Mouse (Mus musculus): ENCODE data around the gene Ep400. TPM values are rescaled to one million over a fixed set of nuclear protein-coding genes. Genes with fewer than 3 reads are reported as not detected.
"Not testable (repeated sequence)": the region's sequence is repeated elsewhere in the genome, so short reads cannot be mapped to it uniquely, and the experiment has no call there.

The Ep400 gene
- polyA plus RNA-seq, 1 experiment: not detected

GRCm38 (mm10) chr5:110780761-110781528, 10.4 kb upstream of the Ep400 start:
- 0 out of 2 replicates have a peak overlapping the region, but pooled peaks have one; percentile 21 for H3K27ac ChIP-seq (ENCODE audit: insufficient read depth, low read depth, low read length)
- H3K4me3 ChIP-seq (ENCODE audit: insufficient read depth, low read depth, low read length): peak overlapping the region; percentile 71
- 41% methylated on average over 10 of the region's 10 CpGs for WGBS
- peaks cover 19% of the 10 kb centered on the region for H3K4me1 ChIP-seq (ENCODE audit: control insufficient read depth, insufficient read depth, low read length)
- TF ChIP-seq POLR2A (IDR thresholded peaks at IDR 0.05; ENCODE audit: insufficient read depth, low read depth, low read length) (no peak), CTCF (IDR thresholded peaks at IDR 0.05; ENCODE audit: insufficient read depth, low read depth, low read length) (no peak)

DNA sequence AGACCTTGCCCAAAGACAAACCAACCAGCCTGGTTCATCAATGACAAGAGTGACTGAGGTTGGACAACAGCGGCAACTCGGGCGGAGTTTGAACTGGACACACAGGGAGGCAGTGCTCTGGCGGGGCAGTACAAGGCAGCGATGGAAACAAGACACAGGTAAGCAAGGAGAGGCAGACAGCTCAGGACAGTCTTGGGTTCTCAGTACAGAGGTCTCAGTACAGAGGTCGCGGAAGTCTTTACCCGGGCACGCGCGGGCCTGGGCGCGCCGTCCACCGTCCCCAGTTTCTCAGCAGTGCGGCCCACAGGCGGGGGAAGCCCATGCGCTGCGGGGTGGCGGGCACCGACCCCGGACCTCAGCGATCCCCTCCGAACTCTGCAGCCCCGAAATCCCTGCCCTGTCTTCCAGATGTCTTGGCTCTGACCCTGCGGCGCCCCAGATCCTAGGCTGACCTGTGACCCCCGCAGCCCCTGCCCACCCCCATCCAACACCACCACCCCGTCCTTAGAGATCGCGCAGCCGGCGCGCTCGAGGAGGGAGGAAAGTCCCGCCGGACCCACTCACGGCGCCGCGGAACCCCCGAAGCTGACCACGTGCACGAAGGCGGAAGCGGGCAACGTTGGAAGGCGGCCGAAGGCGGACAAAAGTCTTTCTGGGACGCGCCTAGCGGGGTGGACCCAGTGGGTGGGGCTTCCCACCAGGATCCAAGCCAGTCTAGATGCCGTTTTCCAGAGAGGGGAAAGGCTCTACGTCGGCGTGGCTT, 9.7 kb upstream of the Ep400 start, which contains the start of gene Pus1:
Pus1 (minus strand) TSS at position 662 of the 763 bp plus-strand sequence.
- Histone ChIP-seq H3K4me3 (ENCODE audit: insufficient read depth, low read depth, low read length) (peak within 1 kb of the TSS; percentile 71), H3K27ac (ENCODE audit: insufficient read depth, low read depth, low read length) (0 out of 2 replicates have a peak within 1 kb of the TSS, but pooled peaks have one; percentile 21), H3K4me1 (ENCODE audit: control insufficient read depth, insufficient read depth, low read length) (peaks cover 15% of the 10 kb centered on the region)
- WGBS: under 1% methylated on average over 56 of the region's 57 CpGs
- TF ChIP-seq POLR2A (IDR thresholded peaks at IDR 0.05; ENCODE audit: insufficient read depth, low read depth, low read length) (0 out of 2 replicates have a peak, but pooled peaks have one; percentile 13), CTCF (IDR thresholded peaks at IDR 0.05; ENCODE audit: insufficient read depth, low read depth, low read length) (no peak)

GRCm38 (mm10) chr5:110779276-110779997, 8.9 kb upstream of the Ep400 start:
- 20% methylated on average over 15 of the region's 15 CpGs for WGBS
- Histone ChIP-seq H3K4me1 (ENCODE audit: control insufficient read depth, insufficient read depth, low read length) (peaks cover 15% of the 10 kb centered on the region), H3K27ac (ENCODE audit: insufficient read depth, low read depth, low read length) (no peak overlapping the region), H3K4me3 (ENCODE audit: insufficient read depth, low read depth, low read length) (peak overlapping the region; percentile 71)
- TF ChIP-seq POLR2A (IDR thresholded peaks at IDR 0.05; ENCODE audit: insufficient read depth, low read depth, low read length) (no peak), CTCF (IDR thresholded peaks at IDR 0.05; ENCODE audit: insufficient read depth, low read depth, low read length) (no peak)

DNA sequence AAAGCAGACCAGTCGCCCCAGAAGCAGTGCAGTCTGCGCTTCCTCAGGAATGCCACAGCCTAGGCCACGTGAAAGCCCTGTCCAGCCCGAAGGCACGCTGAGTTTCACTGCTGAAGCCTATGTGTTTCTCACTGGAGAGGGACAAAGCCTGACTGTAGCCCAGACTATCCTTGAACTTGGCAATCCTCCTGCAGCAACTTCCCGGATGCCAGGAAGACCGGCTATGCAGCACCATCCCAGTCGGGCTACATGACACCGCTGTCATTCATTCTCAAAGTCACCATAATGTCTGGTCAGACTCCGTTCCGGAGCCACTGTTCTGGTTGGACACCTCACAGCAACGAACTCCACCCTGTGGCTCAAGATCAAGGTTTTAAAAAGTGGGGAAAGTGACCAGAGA, 7.7 kb upstream of the Ep400 start:
- Histone ChIP-seq H3K4me1 (ENCODE audit: control insufficient read depth, insufficient read depth, low read length) (peaks cover 15% of the 10 kb centered on the region), H3K27ac (ENCODE audit: insufficient read depth, low read depth, low read length) (no peak overlapping the region), H3K4me3 (ENCODE audit: insufficient read depth, low read depth, low read length) (no peak overlapping the region)
- no peak for TF ChIP-seq CTCF (IDR thresholded peaks at IDR 0.05; ENCODE audit: insufficient read depth, low read depth, low read length)
- 84% methylated on average over 12 of the region's 12 CpGs for WGBS

DNA sequence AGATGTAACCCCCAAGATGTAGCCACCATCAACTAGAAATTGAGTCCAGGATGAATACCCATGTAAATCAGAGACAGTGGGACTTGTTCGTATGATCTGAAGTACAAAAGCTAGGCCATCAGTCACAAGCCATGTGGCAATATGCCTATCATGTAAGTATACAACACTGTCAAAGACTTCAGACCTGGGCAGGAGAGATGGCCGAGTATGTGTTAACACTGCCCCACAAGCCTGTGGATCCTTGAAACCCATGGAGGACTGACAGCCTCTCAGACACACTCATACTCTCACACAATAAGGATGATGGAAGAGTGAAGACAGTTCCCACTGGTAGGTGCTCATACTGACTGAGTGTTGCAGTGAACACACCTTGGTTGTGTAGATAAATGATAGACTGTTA, 5.6 kb upstream of the Ep400 start:
- H3K4me3 ChIP-seq (ENCODE audit: insufficient read depth, low read depth, low read length): no peak overlapping the region
- peaks cover 12% of the 10 kb centered on the region for H3K4me1 ChIP-seq (ENCODE audit: control insufficient read depth, insufficient read depth, low read length)
- WGBS: 96% methylated on average over 2 of the region's 2 CpGs
- no peak overlapping the region for H3K27ac ChIP-seq (ENCODE audit: insufficient read depth, low read depth, low read length)
- TF ChIP-seq CTCF (IDR thresholded peaks at IDR 0.05; ENCODE audit: insufficient read depth, low read depth, low read length): no peak
- no peak for TF ChIP-seq POLR2A (IDR thresholded peaks at IDR 0.05; ENCODE audit: insufficient read depth, low read depth, low read length)

DNA sequence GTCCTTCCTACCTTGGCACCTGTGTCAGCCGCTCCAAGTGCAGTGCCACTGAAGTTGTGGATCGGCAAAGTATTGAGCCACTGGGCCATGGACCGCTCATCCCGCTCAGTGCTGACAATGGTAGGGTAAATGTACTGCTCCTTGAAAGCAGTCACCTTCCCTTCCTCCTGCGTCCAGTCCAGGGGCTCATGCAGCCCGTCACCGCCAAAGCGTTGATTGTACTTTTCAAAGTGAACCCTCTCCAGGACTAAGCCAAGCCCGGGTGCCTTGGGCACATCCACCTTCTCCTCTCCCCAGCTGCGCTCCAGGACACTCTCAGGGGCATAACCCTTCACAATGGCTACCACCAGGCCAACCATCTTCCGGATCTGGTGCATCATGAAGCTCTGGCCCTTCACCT, 4.0 kb upstream of the Ep400 start:
- no peak for TF ChIP-seq CTCF (IDR thresholded peaks at IDR 0.05; ENCODE audit: insufficient read depth, low read depth, low read length)
- no peak for TF ChIP-seq POLR2A (IDR thresholded peaks at IDR 0.05; ENCODE audit: insufficient read depth, low read depth, low read length)
- WGBS: 94% methylated on average over 11 of the region's 11 CpGs
- H3K27ac ChIP-seq (ENCODE audit: insufficient read depth, low read depth, low read length): no peak overlapping the region

GRCm38 (mm10) chr5:110772945-110773344, 2.4 kb upstream of the Ep400 start:
- not testable (repeated sequence) for H3K27ac ChIP-seq (ENCODE audit: insufficient read depth, low read depth, low read length); H3K4me1 ChIP-seq (ENCODE audit: control insufficient read depth, insufficient read depth, low read length); H3K4me3 ChIP-seq (ENCODE audit: insufficient read depth, low read depth, low read length)
- WGBS: 93% methylated on average over 10 of the region's 10 CpGs

More for the DNA sequence above, 4.0 kb upstream of the Ep400 start:
- no peak overlapping the region for H3K4me3 ChIP-seq (ENCODE audit: insufficient read depth, low read depth, low read length)
- peaks cover 2% of the 10 kb centered on the region for H3K4me1 ChIP-seq (ENCODE audit: control insufficient read depth, insufficient read depth, low read length)

- Histone ChIP-seq H3K4me1 (ENCODE audit: control insufficient read depth, insufficient read depth, low read length) (no peaks in the 10 kb centered on the region; the same call in 1 of the 2 replicates), H3K4me3 (ENCODE audit: insufficient read depth, low read depth, low read length) (peak overlapping the region; percentile 88), H3K27ac (ENCODE audit: insufficient read depth, low read depth, low read length) (peak overlapping the region; percentile 71)
- under 1% methylated on average over 58 of the region's 58 CpGs for WGBS
- no peak for TF ChIP-seq POLR2A (IDR thresholded peaks at IDR 0.05; ENCODE audit: insufficient read depth, low read depth, low read length)
- TF ChIP-seq CTCF (IDR thresholded peaks at IDR 0.05; ENCODE audit: insufficient read depth, low read depth, low read length): no peak
Observed at GRCm38 (mm10) chr5:110770031-110770445, 479 bp downstream of the Ep400 start.

Data from olfactory bulb, adult 2 months (tissue).